Mouse (Mus musculus) lung, adult 18-20 months (tissue): Measurements from ENCODE around the gene 1700057G04Rik.

Source experiments
- DNase-seq, 2 experiments: peaks; one replicate each; pipeline ENCODE4 v3.0.0; 2022; ENCODE audit warnings: mixed read lengths in 2 of 2

Gene 1700057G04Rik

GRCm38 (mm10) chr9:92402628-92403027, 93.5 kb downstream of the 1700057G04Rik start:
- DNase-seq: no peak
